Mouse (Mus musculus) embryo, embryonic 11.5 days (tissue): ENCODE measurements around the gene Minos1.

ENCODE experiments used
- DNase-seq: peaks from one replicate; pipeline ENCODE4 v3.0.0-alpha.2; 2012; ENCODE audit warnings: low read depth, low spot score

Minos1 gene

DNA sequence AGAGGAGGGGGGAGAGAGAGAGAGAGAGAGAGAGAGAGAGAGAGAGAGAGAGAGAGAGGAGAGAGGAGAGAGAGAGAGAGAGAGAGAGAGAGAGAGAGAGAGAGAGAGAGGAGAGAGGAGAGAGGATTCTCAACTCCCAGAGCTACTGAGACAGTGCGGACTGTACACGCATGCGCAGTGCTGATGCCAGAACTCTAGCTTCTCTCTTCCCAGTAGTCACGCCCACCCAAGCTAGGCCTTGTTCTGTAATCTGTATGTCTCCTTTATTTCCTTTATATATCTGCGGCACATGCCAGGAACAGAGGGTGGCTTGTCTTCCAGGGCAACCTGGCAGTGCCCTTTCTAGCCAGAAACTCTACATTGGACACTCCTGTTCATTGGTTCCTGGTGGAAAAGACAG, 66.1 kb downstream of the Minos1 start:
- no peak for DNase-seq

- DNase-seq: peak; percentile 62
Observed at GRCm38 (mm10) chr4:139059569-139059968, 71.3 kb downstream of the Minos1 start.

- DNase-seq: no peak
Observed at GRCm38 (mm10) chr4:139058029-139058428, 72.9 kb downstream of the Minos1 start.

DNA sequence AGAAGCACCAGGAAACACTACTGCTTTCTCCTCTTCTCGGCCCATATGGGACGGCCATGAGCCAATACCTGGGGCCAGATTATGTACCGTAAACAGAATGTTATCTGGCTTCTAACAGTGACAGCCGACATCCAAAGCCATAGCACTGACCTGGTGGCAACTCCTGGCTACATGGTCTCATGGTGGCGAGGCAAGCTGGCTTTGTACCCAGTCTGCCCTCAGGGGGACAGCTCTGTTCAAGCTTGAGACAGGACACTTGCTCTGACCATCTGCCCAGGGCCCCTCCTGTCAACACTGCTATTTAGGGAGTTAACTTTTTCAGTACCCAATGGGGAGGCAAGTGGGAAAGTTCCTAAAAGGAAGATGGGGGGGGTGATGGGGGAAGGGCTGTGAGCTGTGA, 73.6 kb downstream of the Minos1 start:
- no peak for DNase-seq

DNA sequence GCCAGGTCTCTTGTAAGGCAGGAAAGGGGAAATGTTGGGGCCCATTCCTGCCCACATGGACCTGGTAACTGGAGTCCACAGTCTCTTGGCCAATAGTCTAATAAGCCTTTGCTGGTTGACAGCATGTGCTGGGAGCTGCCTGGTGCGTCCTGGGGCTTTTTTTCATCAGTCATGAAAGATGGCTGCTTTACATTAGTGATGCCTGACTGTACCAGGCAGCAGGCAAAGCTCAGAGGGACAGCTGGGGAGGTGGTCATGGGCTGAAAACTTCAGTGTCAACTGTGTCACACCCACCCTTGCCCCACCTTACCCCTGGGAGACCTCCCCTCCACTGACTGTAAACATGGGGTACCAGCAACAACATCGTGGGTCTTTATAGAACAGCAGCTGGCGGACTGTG, 75.2 kb downstream of the Minos1 start:
- DNase-seq: no peak

DNA sequence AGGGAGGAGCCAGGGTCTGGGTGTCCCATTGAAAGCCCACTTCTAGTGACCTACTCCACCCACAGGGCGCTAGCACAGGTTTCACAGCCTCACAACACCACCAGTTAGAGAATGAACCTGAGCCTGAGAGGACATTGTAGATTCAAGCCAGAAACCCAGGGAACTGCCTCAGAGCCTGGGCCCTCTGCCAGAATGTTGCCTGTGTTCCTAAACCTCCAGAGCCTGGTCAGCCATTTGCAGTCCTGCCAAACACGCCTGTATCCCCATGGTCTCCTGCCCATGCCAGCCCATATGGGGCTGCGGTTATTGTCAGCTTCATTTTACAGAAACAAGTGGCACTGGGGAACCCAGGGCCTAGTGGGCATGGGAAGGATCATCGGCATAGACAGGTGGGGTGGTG, 75.6 kb downstream of the Minos1 start:
- DNase-seq: no peak

DNA sequence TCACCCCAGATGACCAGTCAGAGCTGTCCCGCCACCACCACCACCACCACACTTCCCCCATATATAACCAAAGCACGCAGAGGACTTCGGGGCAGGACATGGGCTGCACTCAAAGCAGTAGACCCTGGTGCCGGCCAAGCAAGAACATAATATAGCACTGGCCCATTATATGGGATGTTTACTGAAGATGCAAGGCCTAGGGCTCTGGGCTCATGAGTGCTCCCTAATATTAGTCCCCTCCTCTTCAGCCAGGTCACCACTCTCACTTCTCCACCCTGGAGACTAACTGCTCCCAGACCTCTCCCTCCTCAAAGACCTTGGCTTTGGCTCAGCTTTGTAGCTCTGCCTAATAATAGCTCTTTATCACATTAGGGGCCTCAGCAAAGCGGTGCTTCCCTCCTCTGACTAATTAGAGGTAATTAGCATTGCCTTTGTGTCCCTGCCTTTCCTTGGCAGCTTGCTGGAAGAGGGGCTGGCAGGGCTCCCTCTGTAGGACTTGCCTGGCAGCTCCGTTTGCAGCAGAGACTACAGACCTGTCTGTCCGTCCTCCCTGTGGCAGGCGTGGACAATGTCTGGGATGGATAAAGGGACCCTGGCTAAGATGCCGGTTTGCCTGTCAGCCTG, 76.5 kb downstream of the Minos1 start:
- no peak for DNase-seq

GRCm38 (mm10) chr4:139053391-139053790, 77.5 kb downstream of the Minos1 start:
- no peak for DNase-seq

DNA sequence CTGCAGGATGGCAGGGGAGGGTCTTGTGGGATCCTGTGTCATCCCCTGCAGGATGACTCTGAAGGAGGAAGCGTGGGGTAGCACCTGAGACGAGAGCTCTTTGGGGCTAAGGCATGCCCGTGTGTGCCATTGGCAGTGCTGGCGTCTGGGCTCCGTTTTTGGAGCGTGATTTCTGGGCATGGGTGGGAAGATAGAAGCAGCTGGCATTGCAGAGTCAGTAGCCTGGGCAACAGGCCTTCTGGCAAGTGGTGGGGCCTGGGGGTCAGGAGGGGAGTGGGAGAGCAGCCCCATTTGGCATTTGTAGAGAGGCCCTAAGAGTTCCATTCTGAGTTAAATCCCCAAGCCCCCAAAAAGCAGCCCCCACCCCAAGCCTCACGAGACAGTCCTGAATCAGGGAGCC, 78.1 kb downstream of the Minos1 start:
- no peak for DNase-seq
